Mouse (Mus musculus) megakaryocyte, embryonic 14.5 days (primary cell): ENCODE measurements at regions not wholly inside any gene's neighbourhood (a gene's known extent, or its start where the extent isn't known, plus 50 kb on each side); places are given as distances from the start of the nearest gene placed in this dataset.

Source experiments
- H3K27me3 ChIP-seq: replicated peaks from 2 replicates; pipeline ENCODE3; 2012; ENCODE audit warnings: inconsistent platforms
- H3K36me3 ChIP-seq: replicated peaks from 2 replicates; pipeline ENCODE3; 2012; ENCODE audit warnings: low read length, inconsistent platforms, mixed read lengths
- H3K4me1 ChIP-seq: 2 replicates; pipeline ENCODE4 v1.6.1; 2012; ENCODE audit warnings: inconsistent platforms
- H3K4me3 ChIP-seq: replicated peaks from 2 replicates; pipeline ENCODE3; 2012; ENCODE audit warnings: moderate library complexity, mild to moderate bottlenecking, inconsistent platforms
- H3K9me3 ChIP-seq: 2 replicates; pipeline ENCODE4 v1.6.1; 2012; ENCODE audit warnings: inconsistent platforms
- FLI1 ChIP-seq: IDR thresholded peaks from 2 replicates; pipeline ENCODE4 v1.6.1; 2012; ENCODE audit warnings: low read length, inconsistent platforms, mixed read lengths
- GATA1 ChIP-seq: IDR thresholded peaks from 3 replicates; pipeline ENCODE4 v1.6.1; 2012; ENCODE audit warnings: mixed read lengths, low read length, inconsistent platforms, borderline replicate concordance

DNA sequence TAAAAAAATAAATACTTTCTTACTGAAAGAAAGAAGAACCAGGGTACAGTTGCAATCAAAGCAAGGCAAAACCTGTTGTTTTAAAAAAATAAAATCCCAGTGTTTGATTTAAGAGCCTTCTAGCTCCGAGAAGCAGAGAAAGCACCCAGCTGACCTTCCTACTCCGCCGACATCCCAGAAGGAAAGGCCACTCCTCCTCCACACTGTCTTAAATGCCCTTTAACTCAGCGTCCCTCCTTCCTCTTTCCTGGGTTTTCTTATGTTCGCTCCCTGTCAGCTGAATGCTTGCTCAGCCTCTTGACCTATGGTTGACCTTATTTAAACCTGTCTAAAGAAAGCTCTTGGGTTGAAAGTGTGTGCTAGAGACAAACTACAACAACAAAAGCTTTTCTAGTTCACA, 79.1 kb downstream of the Sptssa start:
- Histone ChIP-seq H3K36me3 (no peaks in the 10 kb centered on the region), H3K9me3 (peaks cover 10% of the 10 kb centered on the region), H3K4me3 (no peak overlapping the region), H3K4me1 (no peaks in the 10 kb centered on the region), H3K27me3 (no peaks in the 10 kb centered on the region)
- TF ChIP-seq FLI1 = no peak

DNA sequence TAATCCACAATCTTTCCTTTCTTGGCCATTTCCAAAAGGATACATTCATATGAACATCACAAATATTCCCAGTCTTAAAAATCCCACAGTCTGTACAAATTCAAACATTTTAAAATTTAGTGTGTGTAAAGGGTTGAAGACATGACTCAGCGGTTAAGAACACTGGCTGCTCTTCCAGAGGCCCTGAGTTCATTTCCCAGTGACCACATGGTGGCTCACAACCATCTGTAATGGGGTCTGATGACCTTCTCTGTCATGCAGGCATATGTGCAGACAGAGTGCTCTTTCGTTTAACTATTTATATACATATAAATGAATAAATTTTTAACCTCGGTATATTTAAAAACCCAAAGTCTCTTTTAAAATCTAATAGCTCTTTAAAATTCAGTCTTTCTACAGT, 79.6 kb downstream of the Sptssa start:
- Histone ChIP-seq H3K27me3 (no peaks in the 10 kb centered on the region), H3K4me1 (no peaks in the 10 kb centered on the region), H3K9me3 (peaks cover 14% of the 10 kb centered on the region), H3K36me3 (no peaks in the 10 kb centered on the region), H3K4me3 (no peak overlapping the region)
- TF ChIP-seq GATA1 (no peak), FLI1 (no peak)

- Histone ChIP-seq H3K36me3 (no peaks in the 10 kb centered on the region), H3K27me3 (no peaks in the 10 kb centered on the region), H3K9me3 (peaks cover 9% of the 10 kb centered on the region; the same call in 1 of the 2 replicates), H3K4me1 (no peaks in the 10 kb centered on the region), H3K4me3 (no peak overlapping the region)
- no peak for TF ChIP-seq FLI1
- TF ChIP-seq GATA1 = no peak
These were observed 83.5 kb downstream of the Sptssa start for GRCm38 (mm10) chr12:54572866-54573265.

DNA sequence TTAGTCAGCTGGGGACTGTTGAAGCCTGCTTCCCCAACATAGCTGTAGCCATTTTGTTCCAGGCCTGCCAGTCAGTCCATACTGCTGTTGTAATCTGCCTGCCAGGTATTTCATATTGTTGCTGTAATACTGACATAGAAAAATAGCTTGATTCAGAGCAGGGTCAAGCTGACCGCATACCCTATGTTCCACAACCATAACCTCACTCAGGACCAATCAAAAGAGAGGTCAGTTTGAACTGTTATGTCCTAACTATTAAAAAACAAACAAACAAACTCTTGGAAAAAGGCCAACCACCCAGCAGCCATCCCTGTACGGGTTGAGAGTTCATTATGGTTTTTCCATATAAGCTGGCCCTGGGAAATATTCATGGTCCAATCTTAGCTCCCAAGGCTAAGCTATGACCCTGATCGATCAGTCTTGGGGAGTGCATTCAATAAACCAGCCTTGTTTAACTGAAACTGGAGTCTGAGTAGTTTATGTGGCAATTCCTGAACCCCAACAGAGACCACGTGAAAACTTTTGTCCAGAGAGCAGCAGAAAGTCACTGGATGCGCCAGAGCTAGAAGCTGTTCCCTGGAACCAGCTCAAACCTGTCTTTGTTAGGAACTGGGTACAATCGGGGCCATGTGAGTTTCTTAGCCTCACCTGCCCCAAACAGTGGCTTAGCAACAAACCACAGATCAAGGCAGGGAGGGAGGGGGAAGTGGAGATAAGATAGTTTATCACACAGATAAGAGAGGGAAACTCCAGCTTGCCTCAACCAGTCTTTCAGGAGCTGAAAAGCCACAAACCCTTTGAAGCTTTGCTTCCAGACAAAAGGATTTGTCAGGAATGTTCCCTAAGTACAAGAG, 88.1 kb downstream of the Sptssa start:
- H3K27me3 ChIP-seq = no peaks in the 10 kb centered on the region
- H3K36me3 ChIP-seq = no peaks in the 10 kb centered on the region
- H3K9me3 ChIP-seq = peaks cover 9% of the 10 kb centered on the region; the same call in 1 of the 2 replicates
- H3K4me1 ChIP-seq = no peaks in the 10 kb centered on the region
- TF ChIP-seq FLI1 = no peak
- TF ChIP-seq GATA1 = no peak
- no peak overlapping the region for H3K4me3 ChIP-seq

- H3K4me3 ChIP-seq = no peak overlapping the region
- H3K27me3 ChIP-seq = no peaks in the 10 kb centered on the region
- TF ChIP-seq FLI1 = no peak
- H3K36me3 ChIP-seq = no peaks in the 10 kb centered on the region
- H3K9me3 ChIP-seq = peaks cover 9% of the 10 kb centered on the region; the same call in 1 of the 2 replicates
- H3K4me1 ChIP-seq = no peaks in the 10 kb centered on the region
These were observed 89.0 kb downstream of the Sptssa start for GRCm38 (mm10) chr12:54567426-54567790.

- no peak overlapping the region for H3K4me3 ChIP-seq
- TF ChIP-seq GATA1 (no peak), FLI1 (no peak)
- 0 out of 2 replicates have a peak, but pooled peaks cover 3% of the 10 kb centered on the region for H3K9me3 ChIP-seq
- H3K36me3 ChIP-seq = no peaks in the 10 kb centered on the region
- no peaks in the 10 kb centered on the region for H3K27me3 ChIP-seq
- H3K4me1 ChIP-seq = no peaks in the 10 kb centered on the region
These were observed 89.6 kb downstream of the Sptssa start for GRCm38 (mm10) chr12:54566532-54567425.

- Histone ChIP-seq H3K9me3 (no peaks in the 10 kb centered on the region), H3K4me3 (no peak overlapping the region), H3K36me3 (no peaks in the 10 kb centered on the region), H3K4me1 (no peaks in the 10 kb centered on the region), H3K27me3 (no peaks in the 10 kb centered on the region)
- TF ChIP-seq FLI1 (no peak), GATA1 (no peak)
These were observed 94.4 kb downstream of the Sptssa start for GRCm38 (mm10) chr12:54561981-54562380.

DNA sequence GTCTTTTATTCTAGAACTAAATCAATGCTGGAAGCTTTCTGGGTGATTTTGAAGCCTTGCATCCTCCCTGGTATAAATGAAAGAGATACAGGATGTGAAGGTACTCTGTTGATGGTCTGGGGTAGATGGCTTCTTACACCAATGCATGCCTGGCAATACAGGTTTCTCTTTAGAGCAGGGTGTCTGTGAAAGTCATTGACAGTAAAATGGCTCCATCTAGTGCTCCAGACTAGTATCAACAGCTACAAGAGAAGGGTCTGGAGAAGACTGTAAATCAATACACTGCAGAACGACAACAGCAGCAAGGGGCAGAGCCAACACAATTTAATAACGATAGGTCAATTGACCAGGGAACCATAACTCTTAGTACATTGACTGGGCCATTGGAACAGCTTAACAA, 98.3 kb downstream of the Sptssa start:
- Histone ChIP-seq H3K9me3 (peaks cover 1% of the 10 kb centered on the region; the same call in 1 of the 2 replicates), H3K4me3 (no peak overlapping the region), H3K36me3 (no peaks in the 10 kb centered on the region), H3K4me1 (no peaks in the 10 kb centered on the region), H3K27me3 (peaks cover 2% of the 10 kb centered on the region)
- TF ChIP-seq GATA1 (no peak), FLI1 (no peak)

- TF ChIP-seq GATA1 = no peak
- no peak for TF ChIP-seq FLI1
- Histone ChIP-seq H3K36me3 (no peaks in the 10 kb centered on the region), H3K4me1 (no peaks in the 10 kb centered on the region), H3K9me3 (peaks cover 4% of the 10 kb centered on the region; the same call in 1 of the 2 replicates), H3K4me3 (no peak overlapping the region), H3K27me3 (peaks cover 8% of the 10 kb centered on the region)
These were observed 106.7 kb downstream of the Sptssa start for GRCm38 (mm10) chr12:54549659-54550058.

DNA sequence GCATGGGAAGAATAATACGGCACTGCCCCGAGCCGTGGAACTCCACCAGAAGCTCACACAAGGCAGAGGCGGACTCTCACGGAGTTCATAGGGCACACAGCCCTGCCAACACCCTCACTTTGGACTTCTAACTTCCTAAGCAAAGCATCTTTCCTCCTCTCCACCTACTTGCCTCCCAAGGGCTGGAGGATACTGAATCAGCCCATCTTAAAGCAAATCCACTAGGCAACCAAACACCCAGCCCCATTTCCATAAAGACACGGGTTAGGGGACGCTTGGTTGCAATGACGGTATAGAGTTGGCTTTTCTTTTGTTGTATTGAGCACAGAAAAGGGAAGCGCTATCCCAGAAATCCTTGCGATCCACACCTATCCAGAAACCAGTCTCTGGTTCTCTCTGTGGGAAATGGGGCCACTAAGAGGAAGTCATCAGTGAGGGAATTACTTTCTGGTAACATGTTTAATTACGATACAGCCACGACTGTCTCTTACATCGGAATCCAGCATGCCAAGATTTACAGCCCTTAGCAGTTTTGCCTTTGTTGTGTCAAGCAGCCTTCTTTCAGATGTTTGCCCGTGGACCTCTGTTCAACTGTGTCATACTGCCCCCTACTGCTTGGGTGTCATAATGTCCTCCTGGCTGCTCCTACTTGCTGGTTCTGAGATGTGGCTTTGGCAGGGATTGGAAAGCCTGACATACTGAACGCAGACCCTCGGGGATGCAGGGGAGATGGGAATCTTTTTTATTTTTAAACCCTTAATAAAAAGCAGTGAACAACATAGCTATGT, 110.4 kb downstream of the Sptssa start:
- peaks cover 3% of the 10 kb centered on the region; the same call in 1 of the 2 replicates for H3K9me3 ChIP-seq
- no peaks in the 10 kb centered on the region for H3K36me3 ChIP-seq
- H3K4me3 ChIP-seq = no peak overlapping the region
- peaks cover 8% of the 10 kb centered on the region for H3K27me3 ChIP-seq
- H3K4me1 ChIP-seq = no peaks in the 10 kb centered on the region
- TF ChIP-seq FLI1 (no peak), GATA1 (no peak)
